12 mouse cellular contexts compared by ENCODE assay signal in the genomic region with DNA sequence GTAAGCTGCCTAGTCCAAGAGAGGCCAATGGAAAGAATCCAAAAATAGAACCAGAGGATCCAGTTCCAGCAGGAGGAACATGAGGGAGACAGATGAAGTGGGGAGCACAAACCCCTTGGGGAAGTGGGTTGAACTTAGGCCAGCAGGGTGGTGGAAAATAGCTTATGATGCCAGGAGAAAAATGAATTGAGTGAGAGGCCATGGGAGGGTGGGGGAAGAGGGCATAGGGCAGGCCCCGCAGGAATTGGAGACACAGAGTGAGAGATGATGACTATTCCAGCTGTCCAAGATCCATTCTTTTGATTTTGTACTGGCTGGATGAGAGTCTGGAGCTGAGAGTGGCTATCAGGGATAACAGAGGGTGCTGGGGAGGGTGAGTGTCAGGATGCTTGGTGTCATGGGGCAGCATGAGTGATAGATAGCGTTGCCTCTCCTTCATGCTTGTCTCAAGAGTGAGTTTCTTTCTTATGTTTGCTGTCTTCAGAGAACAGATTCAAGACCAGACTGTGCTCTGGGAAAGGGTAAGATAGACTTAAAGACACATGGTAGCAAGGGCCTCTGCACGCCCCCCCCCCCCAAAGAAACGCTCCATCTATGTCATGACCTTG.
A peak's percentile ranks its signal among the peaks of the same experiment; 100 is the strongest.
DNase-seq lines count a peak whose midpoint lies in the region; ATAC-seq and TF ChIP-seq lines count a peak whose summit lies in the region.
"Had no signal": no experiment of that assay in that cellular context is flagged by ENCODE, and none has a peak within 500 bp of the region (broad histone marks: within the 10 kb centered on the region; RNA-seq: fewer than 3 reads in every experiment).

No protein-coding gene starts in this region.

- ATAC-seq in hindbrain, postnatal 0 days = no peak

- no peaks in the 10 kb centered on the region for H3K36me3 ChIP-seq in hindbrain, postnatal 0 days (ENCODE audit: insufficient read depth, low read length)
- H3K36me3 ChIP-seq: heart, embryonic 15.5 days; neural tube, embryonic 13.5 days had no signal

- H3K27ac ChIP-seq in hindbrain, postnatal 0 days = no peak overlapping the region
- H3K27ac ChIP-seq: heart, embryonic 15.5 days; liver, embryonic 14.5 days; neural tube, embryonic 13.5 days had no signal

- no peaks in the 10 kb centered on the region for H3K27me3 ChIP-seq in hindbrain, postnatal 0 days (ENCODE audit: insufficient read depth, low read length)
- H3K27me3 ChIP-seq: heart, embryonic 15.5 days; neural tube, embryonic 13.5 days had no signal

- no peaks in the 10 kb centered on the region for H3K4me1 ChIP-seq in hindbrain, postnatal 0 days (ENCODE audit: insufficient read depth, low read length)
- H3K4me1 ChIP-seq: neural tube, embryonic 13.5 days had no signal

- WGBS in hindbrain, postnatal 0 days = 96% methylated on average over 4 of the region's 4 CpGs

- H3K9me3 ChIP-seq in hindbrain, postnatal 0 days (ENCODE audit: low read length) = no peaks in the 10 kb centered on the region
- H3K9me3 ChIP-seq: heart, embryonic 15.5 days; neural tube, embryonic 13.5 days had no signal

- no peak overlapping the region for H3K4me3 ChIP-seq in hindbrain, postnatal 0 days (ENCODE audit: low read length)
- H3K4me3 ChIP-seq: heart, embryonic 15.5 days; neural tube, embryonic 13.5 days had no signal

- peak; percentile 15 for DNase-seq in kidney, adult 11 months
- DNase-seq in kidney, adult 18-20 months = no peak
- DNase-seq in gastrocnemius, adult 18-20 months (ENCODE audit: low spot score) = peak; percentile 78
- DNase-seq in heart, adult 8-10 months (ENCODE audit: low spot score) = peak; percentile 60
- peak; percentile 82 for DNase-seq in lung, postnatal 10 days
- no peak for DNase-seq in right cerebral cortex, adult 2 months (ENCODE audit: low spot score in 2 of 2)
- no peak for DNase-seq in hindbrain, postnatal 0 days (ENCODE audit: low spot score)
- DNase-seq: midbrain, embryonic 14.5 days; right cerebral cortex, postnatal 14 days had no signal

- TF ChIP-seq CTCF in hindbrain, postnatal 0 days (IDR thresholded peaks at IDR 0.05; ENCODE audit: low read depth) = no peak

- no peak overlapping the region for H3K4me2 ChIP-seq in hindbrain, postnatal 0 days (ENCODE audit: low read depth, low read length)
- H3K4me2 ChIP-seq: heart, embryonic 15.5 days; neural tube, embryonic 13.5 days had no signal

- H3K9ac ChIP-seq in hindbrain, postnatal 0 days (replicated peaks; ENCODE audit: low read length) = no peak overlapping the region
- H3K9ac ChIP-seq: heart, embryonic 15.5 days; liver, embryonic 14.5 days; neural tube, embryonic 13.5 days had no signal

Comparison
In these comparisons a context has a peak if more than half of its experiments do, and no peak if none do; other contexts are left out.
1. DNase-seq: peak in kidney, adult 11 months (single experiment), gastrocnemius, adult 18-20 months (single experiment), heart, adult 8-10 months (single experiment) and lung, postnatal 10 days (single experiment); none in kidney, adult 18-20 months (single experiment), right cerebral cortex, adult 2 months (0 of 2) and hindbrain, postnatal 0 days (single experiment).